Mouse (Mus musculus): ENCODE measurements around the gene Brd9. TPM values are rescaled to one million over a fixed set of nuclear protein-coding genes. Genes with fewer than 3 reads are reported as not detected.

Gene Brd9
- 17.8 and 18.6 TPM in 2 replicates for polyA plus RNA-seq (2012; rRNA removed)

GRCm38 (mm10) chr13:73937321-73938176 lies at the start of gene Brd9, which contains the start of gene Trip13:
Brd9 (plus strand) TSS chr13:73937811.
Trip13 (minus strand) TSS chr13:73937784.

GRCm38 (mm10) chr13:73963551-73963950 lies 25.9 kb downstream of the Brd9 start, which contains the start of gene Zdhhc11:
Zdhhc11 (plus strand) TSS chr13:73963851.

GRCm38 (mm10) chr13:74008948-74009718 lies 71.5 kb downstream of the Brd9 start, which contains the start of gene Tppp:
Tppp (plus strand) TSS chr13:74009407.

Other genes starting within 250 kb of the Brd9 start
- gene Slc6a19, start 232.9 kb upstream of the Brd9 start, polyA plus RNA-seq (2012; rRNA removed) = 0.76 and 1.1 TPM in 2 replicates
- gene Slc12a7, start 204.7 kb upstream of the Brd9 start, polyA plus RNA-seq (2012; rRNA removed) = 8.1 and 10.1 TPM in 2 replicates
- 0.12 and 0.20 TPM in 2 replicates for gene Nkd2, start 90.2 kb upstream of the Brd9 start, polyA plus RNA-seq (2012; rRNA removed)
- 12.1 and 13.4 TPM in 2 replicates for gene Trip13, start within 50 bp of the Brd9 start, polyA plus RNA-seq (2012; rRNA removed)
- not detected in 2 replicates for gene Zdhhc11, start 26.0 kb downstream of the Brd9 start, polyA plus RNA-seq (2012; rRNA removed)
- gene Tppp, start 71.6 kb downstream of the Brd9 start, polyA plus RNA-seq (2012; rRNA removed) = 0.27 and 0.30 TPM in 2 replicates
- 5.4 and 6.0 TPM in 2 replicates for gene Cep72, start 124.5 kb downstream of the Brd9 start, polyA plus RNA-seq (2012; rRNA removed)
- gene Slc9a3, start 183.6 kb downstream of the Brd9 start, polyA plus RNA-seq (2012; rRNA removed) = not detected in 2 replicates

Data from liver, embryonic 14 days (tissue).